Mouse (Mus musculus) spleen, adult 18-20 months (tissue): ENCODE data around the gene Atxn2.
A peak's percentile ranks its signal among the peaks of the same experiment; 100 is the strongest.
"Not testable (repeated sequence)": the region's sequence is repeated elsewhere in the genome, so short reads cannot be mapped to it uniquely, and the experiment has no call there.

ENCODE experiments used
- DNase-seq, 2 experiments: peaks; one replicate each; pipeline ENCODE4 v3.0.0; 2022; ENCODE audit warnings: mixed read lengths in 2 of 2

Gene Atxn2

GRCm38 (mm10) chr5:121711174-121711927, at the start of gene Atxn2:
Gene Atxn2, plus strand, starts transcription at chr5:121711337.
- DNase-seq, result peak; percentile 75 to 82

- DNase-seq, result no peak
These were observed 49.6 kb upstream of the Atxn2 start for GRCm38 (mm10) chr5:121661494-121661893.

GRCm38 (mm10) chr5:121663456-121663855, 47.7 kb upstream of the Atxn2 start:
- no peak for DNase-seq

- DNase-seq, result no peak
These were observed 47.1 kb upstream of the Atxn2 start for GRCm38 (mm10) chr5:121664078-121664477.

GRCm38 (mm10) chr5:121664971-121665370, 46.2 kb upstream of the Atxn2 start:
- no peak for DNase-seq

DNA sequence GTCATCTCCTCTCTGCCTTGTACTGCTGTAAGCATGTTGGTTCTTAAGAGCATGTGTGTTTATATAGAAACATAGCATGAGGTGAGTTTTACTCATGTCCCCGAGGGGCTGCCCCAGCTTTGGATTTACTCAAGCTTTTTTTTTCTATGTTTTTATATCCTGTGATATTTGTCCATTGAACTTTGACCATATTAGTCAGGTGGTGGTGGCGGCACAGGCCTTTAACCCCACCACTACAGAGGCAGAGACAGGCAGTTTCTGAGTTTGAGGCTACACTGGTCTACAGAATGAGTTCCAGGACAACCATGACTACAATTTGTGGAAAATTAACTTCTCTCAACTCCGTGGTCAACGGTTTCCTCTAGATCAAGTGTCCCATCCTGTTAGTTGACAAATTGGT, 44.1 kb upstream of the Atxn2 start:
- no peak for DNase-seq

DNA sequence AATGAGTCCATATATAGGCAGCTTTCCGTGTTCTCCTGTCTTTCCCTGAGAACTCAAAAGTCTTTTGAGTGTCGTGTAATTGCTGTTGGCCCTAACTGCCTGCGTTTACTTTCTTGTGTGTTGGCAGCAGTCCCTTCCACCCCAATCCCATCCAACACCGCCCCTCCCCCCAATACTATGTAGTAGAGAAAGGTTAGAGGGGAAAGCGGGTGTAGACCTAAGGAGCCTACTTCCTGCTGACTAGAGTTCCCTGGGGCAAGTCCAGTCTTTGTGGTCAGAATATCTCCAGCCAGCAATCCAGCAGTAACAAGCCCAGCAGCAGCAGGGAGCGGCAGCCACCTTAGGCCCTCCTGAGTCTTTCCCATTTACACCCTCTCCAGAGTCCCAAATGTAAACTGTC, 42.7 kb upstream of the Atxn2 start:
- DNase-seq, result no peak

- DNase-seq, result no peak
These were observed 40.7 kb upstream of the Atxn2 start for GRCm38 (mm10) chr5:121670412-121670811.

GRCm38 (mm10) chr5:121682250-121682649, 28.9 kb upstream of the Atxn2 start:
- DNase-seq, result no peak

- no peak for DNase-seq
These were observed 25.6 kb upstream of the Atxn2 start for GRCm38 (mm10) chr5:121685495-121685894.

DNA sequence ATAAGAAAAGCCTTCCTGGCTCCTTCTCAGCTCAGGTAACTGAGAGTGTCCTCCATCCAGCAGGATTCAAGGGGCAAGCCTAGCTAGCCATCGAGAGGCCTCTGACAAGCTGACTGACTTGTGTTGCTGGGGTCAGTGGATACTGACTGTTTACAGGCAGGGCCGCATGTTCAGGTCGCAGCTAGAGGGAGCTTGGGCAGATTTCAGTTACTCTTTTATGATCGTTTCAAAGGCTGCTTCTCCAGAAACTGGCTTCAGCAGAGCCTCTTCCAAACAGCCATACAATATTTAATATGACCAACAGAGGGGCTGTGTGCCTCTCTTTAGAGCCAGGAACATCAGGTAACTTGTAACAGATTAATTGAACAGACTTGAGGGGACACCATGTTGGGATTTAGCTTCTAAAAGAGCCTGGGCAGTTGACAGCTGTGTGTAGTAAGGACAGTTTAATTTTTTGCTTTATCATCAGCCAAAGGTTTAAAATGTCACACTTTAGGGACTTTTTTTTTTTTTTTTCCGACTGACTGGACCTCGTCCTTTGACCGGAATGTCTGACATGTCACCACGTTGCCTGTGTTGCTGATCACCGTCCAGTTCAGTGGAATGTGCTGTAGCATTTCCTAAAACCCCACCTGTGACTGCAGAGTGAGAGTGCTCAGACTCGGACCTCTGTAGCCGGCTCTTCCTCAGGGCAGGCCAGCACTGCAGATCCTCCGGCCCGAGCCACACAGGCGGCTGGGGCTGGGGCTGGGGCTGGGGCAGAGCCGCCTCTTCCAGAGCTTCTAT, 24.8 kb upstream of the Atxn2 start:
- no peak for DNase-seq

GRCm38 (mm10) chr5:121690482-121691211, 20.5 kb upstream of the Atxn2 start:
- no peak for DNase-seq

DNA sequence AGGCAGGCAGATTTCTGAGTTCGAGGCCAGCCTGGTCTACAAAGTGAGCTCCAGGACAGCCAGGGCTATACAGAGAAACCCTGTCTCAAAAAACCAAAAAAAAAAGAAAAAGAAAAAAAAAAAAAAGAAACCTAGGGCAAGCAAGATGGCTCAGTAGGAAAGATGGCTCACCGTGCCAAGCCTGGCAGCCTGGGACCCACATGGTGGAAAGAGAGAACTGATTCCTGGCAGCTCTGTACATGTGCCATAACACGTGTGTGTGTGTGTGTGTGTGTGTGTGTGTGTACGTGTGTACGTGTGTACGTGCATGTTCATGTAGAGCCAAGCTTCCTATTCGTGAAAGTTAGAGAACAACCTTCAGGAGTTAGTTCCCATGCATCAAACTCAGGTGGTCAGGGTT, 19.7 kb upstream of the Atxn2 start:
- DNase-seq, result not testable (repeated sequence)

GRCm38 (mm10) chr5:121692897-121693296, 18.2 kb upstream of the Atxn2 start:
- no peak for DNase-seq

DNA sequence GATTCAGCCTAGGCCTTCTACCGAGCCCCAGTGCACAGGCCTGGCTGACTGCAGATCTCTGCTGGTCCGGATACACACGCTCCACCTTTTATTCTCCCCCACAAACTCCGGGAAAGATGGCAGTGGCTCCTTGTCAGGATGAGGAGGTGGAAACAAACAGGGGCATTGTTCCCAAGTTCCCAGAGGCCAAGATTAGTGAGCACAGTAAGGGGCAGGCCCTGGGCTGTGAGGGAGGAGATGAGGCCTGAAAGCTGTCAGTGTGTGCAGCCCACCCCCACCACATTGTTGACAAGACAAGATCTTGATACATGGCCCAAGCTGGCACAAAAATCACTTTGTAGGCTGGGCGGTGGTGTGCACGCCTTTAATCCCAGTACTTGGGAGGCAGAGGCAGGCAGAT, 14.4 kb upstream of the Atxn2 start:
- DNase-seq, result no peak

DNA sequence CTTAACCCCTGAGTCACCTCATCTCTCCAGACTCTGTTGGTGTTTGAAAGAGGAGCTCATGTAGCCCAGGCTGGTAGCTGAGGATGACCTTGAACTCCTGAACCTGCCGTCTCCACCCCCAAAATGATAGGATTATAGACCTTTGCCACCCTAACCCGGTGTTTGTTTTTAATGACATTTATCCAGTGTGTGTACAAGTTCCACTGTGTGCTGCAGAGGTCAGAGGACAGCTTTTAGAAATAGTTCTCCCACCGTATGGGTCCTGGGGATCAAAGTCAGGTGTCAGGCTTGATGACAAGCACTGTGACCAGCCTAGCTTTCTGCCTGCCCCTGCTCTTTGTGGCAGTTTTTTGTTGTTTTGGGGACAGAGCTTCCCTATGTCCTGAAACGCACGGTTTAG, 11.2 kb upstream of the Atxn2 start:
- DNase-seq, result no peak

- no peak for DNase-seq
These were observed 10.6 kb upstream of the Atxn2 start for GRCm38 (mm10) chr5:121700496-121700895.

DNA sequence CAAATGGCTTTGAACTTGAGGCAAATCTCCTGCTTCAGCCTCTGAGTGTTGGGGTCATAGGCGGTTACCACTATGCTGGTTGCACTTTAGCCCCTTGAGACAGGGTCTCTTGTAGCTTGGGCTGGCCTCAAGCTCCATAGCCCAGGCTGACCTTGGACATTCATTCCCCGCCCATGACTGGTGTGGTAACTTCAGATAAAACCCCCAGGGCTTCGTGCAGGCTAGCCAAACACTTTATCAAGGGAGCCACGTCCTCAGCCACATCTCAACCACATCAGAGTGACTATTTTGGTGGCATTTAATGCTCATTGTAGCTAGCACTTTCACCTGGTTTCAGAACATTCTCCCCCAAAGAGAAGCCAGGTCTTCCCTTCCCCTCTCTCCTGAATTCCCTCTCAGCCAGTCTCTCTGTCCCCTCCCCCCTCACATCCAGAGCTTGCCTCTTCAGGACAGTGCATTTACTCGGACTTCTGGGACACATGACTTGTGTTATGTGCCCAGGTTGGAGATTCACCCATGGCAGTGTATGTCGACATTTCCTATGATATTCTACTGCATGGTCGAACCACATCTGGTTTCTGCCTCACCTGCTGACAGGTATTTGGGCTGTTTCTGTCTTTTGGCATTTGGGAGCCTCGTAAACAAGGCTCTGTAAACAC, 9.9 kb upstream of the Atxn2 start:
- no peak for DNase-seq

- no peak for DNase-seq
These were observed 7.8 kb upstream of the Atxn2 start for GRCm38 (mm10) chr5:121703341-121703740.

DNA sequence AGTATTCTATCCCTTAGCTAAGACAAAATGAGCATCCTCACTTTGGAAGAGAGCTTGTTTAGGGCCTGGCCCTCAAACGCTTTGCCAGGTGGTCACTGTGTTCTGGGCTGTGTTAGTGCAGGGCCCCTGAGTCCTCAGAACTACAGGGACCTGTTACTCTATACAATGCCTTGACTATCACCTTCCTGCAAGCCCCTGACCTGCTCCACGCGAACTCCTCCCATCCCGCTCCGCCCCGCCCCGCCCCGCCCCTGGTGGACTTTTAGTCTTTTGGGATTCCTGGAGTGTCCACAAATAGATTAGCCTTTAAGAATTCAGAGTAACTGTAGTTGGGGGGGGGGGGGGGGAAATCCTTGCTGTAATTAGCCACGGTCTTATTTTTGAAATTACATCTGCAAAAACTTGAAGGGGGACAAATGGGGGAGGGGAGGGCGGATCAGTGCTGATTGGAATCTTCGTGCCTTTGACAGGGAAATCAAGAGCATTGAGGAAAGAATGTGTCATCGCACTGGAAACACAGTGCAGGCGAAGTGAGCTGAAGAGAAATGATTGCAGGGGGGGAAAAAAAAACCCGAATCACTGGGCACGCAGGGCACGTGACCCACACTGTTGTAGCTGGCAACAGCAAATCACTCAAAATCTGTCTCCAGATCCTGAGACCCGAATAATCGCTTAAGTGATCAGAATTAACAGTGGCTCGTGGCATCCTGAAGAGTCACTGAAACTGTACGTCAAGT, 6.5 kb upstream of the Atxn2 start:
- DNase-seq, result no peak

DNA sequence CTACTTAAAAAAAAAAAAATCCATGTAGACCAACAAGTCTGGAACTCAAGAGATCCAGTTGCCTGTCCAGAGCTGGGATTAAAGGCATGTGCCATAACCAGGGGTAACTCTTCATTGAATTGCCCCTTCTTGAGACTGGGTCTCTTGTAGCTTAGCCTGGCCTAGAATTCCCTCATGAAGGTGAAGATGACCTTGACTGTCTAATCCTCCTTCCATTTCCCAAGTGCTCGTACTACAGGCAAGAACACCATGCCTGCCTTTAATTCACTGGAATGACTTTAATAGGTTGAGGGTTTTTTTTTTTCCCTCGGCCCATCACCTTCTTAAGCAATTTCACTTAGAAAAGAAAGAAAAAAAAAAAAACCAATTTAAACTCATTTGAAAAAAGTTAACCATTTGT, 735 bp upstream of the Atxn2 start:
- DNase-seq, result no peak

DNA sequence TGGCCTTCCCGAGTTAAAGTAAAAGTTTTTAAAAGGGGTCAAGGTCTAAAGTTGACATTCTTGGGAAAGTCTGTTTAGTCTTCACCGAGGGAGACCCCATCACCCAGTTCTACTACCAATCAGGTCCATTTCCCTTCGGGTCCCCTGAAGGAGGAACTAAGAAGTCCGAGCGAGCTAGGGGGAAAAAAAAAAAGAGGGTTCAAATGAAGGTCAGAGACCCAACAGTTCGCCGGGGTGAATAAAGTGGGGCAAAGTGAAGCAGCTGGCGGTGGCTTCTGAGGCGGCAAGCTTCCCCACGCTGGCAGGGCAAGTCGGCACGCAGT, 325 bp upstream of the Atxn2 start:
- no peak for DNase-seq

- no peak for DNase-seq
These were observed 743 bp downstream of the Atxn2 start for GRCm38 (mm10) chr5:121711928-121712231.
